Mouse (Mus musculus): ENCODE data around the gene Cd82. TPM values are rescaled to one million over a fixed set of nuclear protein-coding genes. Genes with fewer than 3 reads are reported as not detected.

The Cd82 gene
- polyA plus RNA-seq, 1 experiment from 2014 or later: 45.3 TPM

DNA sequence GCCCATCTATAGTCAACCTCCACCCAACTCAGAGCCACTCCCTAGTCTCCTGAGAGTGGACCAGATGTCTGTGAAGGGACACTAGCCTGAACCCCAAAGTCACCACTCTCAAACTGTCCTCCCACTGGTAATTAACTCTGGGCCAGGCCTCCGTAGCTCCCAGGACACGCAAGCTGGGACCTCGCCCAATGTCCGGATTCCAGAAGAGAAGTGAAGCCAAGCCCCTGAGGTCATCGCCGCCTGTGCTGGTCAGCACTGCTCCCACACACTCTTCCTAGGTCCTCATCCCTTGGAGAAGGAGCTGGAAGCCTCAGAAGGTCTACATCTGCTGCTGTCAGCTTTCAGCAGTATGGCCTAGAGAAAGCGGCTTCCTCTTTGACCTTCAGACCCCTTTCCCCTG lies 13.5 kb upstream of the Cd82 start:
- Histone ChIP-seq H3K4me3 (ENCODE audit: low read depth, low read length) (no peak overlapping the region), H3K27ac (ENCODE audit: low read length) (no peak overlapping the region), H3K4me1 (ENCODE audit: control insufficient read depth, insufficient read depth, low read length) (0 out of 2 replicates have a peak, but pooled peaks cover 5% of the 10 kb centered on the region), H3K27me3 (ENCODE audit: control insufficient read depth, insufficient read depth, low read length) (no peaks in the 10 kb centered on the region), H3K9me3 (ENCODE audit: control insufficient read depth, low read depth, low read length) (no peaks in the 10 kb centered on the region), H3K4me2 (replicated peaks; ENCODE audit: low read depth, low read length) (no peak overlapping the region), H3K36me3 (ENCODE audit: control insufficient read depth, insufficient read depth, low read length) (no peaks in the 10 kb centered on the region), H3K9ac (replicated peaks; ENCODE audit: low read depth, low read length) (no peak overlapping the region)
- WGBS: 83% methylated on average over 7 of the region's 7 CpGs
- ATAC-seq (ENCODE audit: insufficient number of reproducible peaks, insufficient read depth, low FRiP score, low read depth): no peak

DNA sequence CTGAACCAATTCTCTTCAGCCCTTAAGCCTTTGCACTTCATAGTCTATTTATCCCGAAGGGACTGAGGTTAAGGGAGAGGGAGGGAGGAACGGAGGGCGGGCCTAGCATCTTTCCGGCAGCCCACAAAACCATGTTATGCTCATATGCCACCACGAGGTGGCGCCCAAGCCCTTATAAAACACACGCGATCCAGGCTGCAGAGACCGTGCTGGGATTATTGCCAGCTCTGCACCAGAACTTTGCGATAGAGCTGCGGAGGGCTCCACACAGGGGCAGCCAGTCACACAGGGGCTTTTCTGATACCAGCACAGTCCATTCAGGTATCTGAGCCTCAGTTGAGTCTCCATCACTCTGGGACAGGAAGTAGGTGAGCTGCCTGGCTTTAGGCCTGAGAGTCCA lies 12.1 kb upstream of the Cd82 start:
- H3K9me3 ChIP-seq (ENCODE audit: control insufficient read depth, low read depth, low read length): no peaks in the 10 kb centered on the region
- 0 out of 2 replicates have a peak, but pooled peaks cover 5% of the 10 kb centered on the region for H3K4me1 ChIP-seq (ENCODE audit: control insufficient read depth, insufficient read depth, low read length)
- no peaks in the 10 kb centered on the region for H3K36me3 ChIP-seq (ENCODE audit: control insufficient read depth, insufficient read depth, low read length)
- ATAC-seq (ENCODE audit: insufficient number of reproducible peaks, insufficient read depth, low FRiP score, low read depth): peak; percentile 26; the same call in 1 of the 2 replicates
- no peak overlapping the region for H3K9ac ChIP-seq (replicated peaks; ENCODE audit: low read depth, low read length)
- H3K27ac ChIP-seq (ENCODE audit: low read length): no peak overlapping the region
- H3K27me3 ChIP-seq (ENCODE audit: control insufficient read depth, insufficient read depth, low read length): no peaks in the 10 kb centered on the region
- H3K4me2 ChIP-seq (replicated peaks; ENCODE audit: low read depth, low read length): no peak overlapping the region
- H3K4me3 ChIP-seq (ENCODE audit: low read depth, low read length): no peak overlapping the region
- WGBS: under 1% methylated on average over 11 of the region's 11 CpGs

DNA sequence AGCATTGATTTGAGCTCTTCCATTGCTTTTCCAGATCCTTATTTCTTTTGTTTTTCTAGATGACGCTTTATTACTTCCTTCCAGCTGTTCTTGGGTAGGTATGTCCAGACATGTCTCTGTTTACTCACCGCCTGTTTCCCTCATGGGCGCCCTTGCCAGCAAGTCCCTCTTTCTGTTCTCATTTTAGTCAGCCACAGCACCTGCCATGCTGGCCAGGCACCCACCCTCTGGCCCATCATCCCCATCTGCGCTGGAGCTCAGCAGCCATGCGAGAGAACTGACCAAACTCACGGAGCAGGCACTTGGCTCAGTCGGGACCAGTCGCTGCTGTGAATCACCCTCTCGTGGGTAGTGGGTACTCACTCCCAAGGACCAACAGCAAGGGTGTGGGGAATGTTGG lies 11.0 kb upstream of the Cd82 start:
- no peak overlapping the region for H3K9ac ChIP-seq (replicated peaks; ENCODE audit: low read depth, low read length)
- 0 out of 2 replicates have a peak, but pooled peaks cover 5% of the 10 kb centered on the region for H3K4me1 ChIP-seq (ENCODE audit: control insufficient read depth, insufficient read depth, low read length)
- no peak overlapping the region for H3K27ac ChIP-seq (ENCODE audit: low read length)
- H3K4me3 ChIP-seq (ENCODE audit: low read depth, low read length): no peak overlapping the region
- H3K9me3 ChIP-seq (ENCODE audit: control insufficient read depth, low read depth, low read length): no peaks in the 10 kb centered on the region
- H3K4me2 ChIP-seq (replicated peaks; ENCODE audit: low read depth, low read length): no peak overlapping the region
- ATAC-seq (ENCODE audit: insufficient number of reproducible peaks, insufficient read depth, low FRiP score, low read depth): no peak
- no peaks in the 10 kb centered on the region for H3K27me3 ChIP-seq (ENCODE audit: control insufficient read depth, insufficient read depth, low read length)
- no peaks in the 10 kb centered on the region for H3K36me3 ChIP-seq (ENCODE audit: control insufficient read depth, insufficient read depth, low read length)
- WGBS: 82% methylated on average over 9 of the region's 9 CpGs

DNA sequence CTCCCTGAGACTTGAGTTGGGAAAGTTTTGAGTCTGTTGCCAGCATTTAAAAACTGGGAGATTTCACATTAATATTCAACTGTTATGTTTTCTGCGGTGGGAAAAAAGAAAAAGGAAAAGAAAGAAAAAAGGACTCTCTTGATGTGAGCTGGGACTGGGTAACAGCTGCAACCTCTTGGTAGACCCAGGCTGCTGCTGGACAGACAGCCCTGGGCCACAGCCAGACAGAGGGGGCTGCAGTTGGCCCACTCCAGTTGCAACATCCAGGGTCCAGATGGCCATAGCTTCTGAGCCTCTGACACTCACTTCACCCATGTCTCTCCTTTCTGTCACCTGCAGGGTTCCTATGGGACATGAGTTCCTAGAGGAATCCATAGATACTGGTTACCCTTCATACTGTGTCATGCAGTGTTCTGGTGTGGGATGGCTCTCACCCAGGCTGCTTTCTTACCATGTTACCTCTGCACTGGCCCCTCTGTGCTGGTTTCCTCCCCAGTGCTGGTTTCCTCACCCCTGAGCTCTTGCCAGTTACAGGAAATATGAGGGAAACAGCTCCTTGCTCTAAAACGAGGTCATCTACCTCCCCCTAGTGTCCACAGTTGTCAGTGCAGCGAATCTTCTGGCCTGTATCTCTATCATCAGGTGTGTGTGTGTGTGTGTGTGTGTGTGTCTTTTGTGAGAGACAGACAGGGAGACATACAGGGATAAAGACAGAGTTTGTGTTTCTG lies 8.1 kb upstream of the Cd82 start:
- H3K4me1 ChIP-seq (ENCODE audit: control insufficient read depth, insufficient read depth, low read length): 0 out of 2 replicates have a peak, but pooled peaks cover 2% of the 10 kb centered on the region
- H3K36me3 ChIP-seq (ENCODE audit: control insufficient read depth, insufficient read depth, low read length): no peaks in the 10 kb centered on the region
- H3K27me3 ChIP-seq (ENCODE audit: control insufficient read depth, insufficient read depth, low read length): no peaks in the 10 kb centered on the region
- 0 out of 2 replicates have a peak, but pooled peaks have one; percentile 8 for ATAC-seq (ENCODE audit: insufficient number of reproducible peaks, insufficient read depth, low FRiP score, low read depth)
- 13% methylated on average over 3 of the region's 3 CpGs for WGBS
- H3K4me3 ChIP-seq (ENCODE audit: low read depth, low read length): no peak overlapping the region
- no peaks in the 10 kb centered on the region for H3K9me3 ChIP-seq (ENCODE audit: control insufficient read depth, low read depth, low read length)
- no peak overlapping the region; the same call in 1 of the 2 replicates for H3K9ac ChIP-seq (replicated peaks; ENCODE audit: low read depth, low read length)
- H3K27ac ChIP-seq (ENCODE audit: low read length): peak overlapping the region; percentile 39; the same call in 1 of the 2 replicates
- H3K4me2 ChIP-seq (replicated peaks; ENCODE audit: low read depth, low read length): peak overlapping the region; percentile 61; the same call in 1 of the 2 replicates

DNA sequence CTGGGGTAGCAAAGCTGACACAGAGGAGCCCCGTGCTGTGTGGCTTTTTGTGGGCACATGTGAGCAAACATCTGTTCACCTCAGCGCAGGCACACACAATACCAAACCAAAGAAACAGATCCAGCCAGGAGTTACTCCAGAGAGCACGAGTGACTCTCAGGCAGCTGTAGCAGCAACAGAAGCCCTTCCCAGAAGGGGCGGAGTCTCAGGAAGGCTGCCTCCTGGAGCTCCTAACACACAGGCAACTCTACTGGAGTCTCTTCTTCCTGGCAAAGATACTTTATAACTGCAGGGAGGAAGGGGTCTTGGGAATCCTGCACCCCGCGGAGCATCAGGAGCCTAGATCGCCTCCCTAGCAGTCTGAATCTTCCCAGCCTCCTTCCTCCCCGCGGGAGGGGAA lies 7.2 kb upstream of the Cd82 start:
- WGBS: 2% methylated on average over 9 of the region's 9 CpGs
- H3K4me2 ChIP-seq (replicated peaks; ENCODE audit: low read depth, low read length): peak overlapping the region; percentile 61
- no peaks in the 10 kb centered on the region for H3K36me3 ChIP-seq (ENCODE audit: control insufficient read depth, insufficient read depth, low read length)
- H3K27ac ChIP-seq (ENCODE audit: low read length): peak overlapping the region; percentile 27; the same call in 1 of the 2 replicates
- H3K27me3 ChIP-seq (ENCODE audit: control insufficient read depth, insufficient read depth, low read length): no peaks in the 10 kb centered on the region
- 0 out of 2 replicates have a peak, but pooled peaks cover 2% of the 10 kb centered on the region for H3K4me1 ChIP-seq (ENCODE audit: control insufficient read depth, insufficient read depth, low read length)
- H3K9ac ChIP-seq (replicated peaks; ENCODE audit: low read depth, low read length): peak overlapping the region; percentile 21; the same call in 1 of the 2 replicates
- H3K9me3 ChIP-seq (ENCODE audit: control insufficient read depth, low read depth, low read length): no peaks in the 10 kb centered on the region
- H3K4me3 ChIP-seq (ENCODE audit: low read depth, low read length): peak overlapping the region; percentile 29
- peak; percentile 73; the same call in 1 of the 2 replicates for ATAC-seq (ENCODE audit: insufficient number of reproducible peaks, insufficient read depth, low FRiP score, low read depth)

DNA sequence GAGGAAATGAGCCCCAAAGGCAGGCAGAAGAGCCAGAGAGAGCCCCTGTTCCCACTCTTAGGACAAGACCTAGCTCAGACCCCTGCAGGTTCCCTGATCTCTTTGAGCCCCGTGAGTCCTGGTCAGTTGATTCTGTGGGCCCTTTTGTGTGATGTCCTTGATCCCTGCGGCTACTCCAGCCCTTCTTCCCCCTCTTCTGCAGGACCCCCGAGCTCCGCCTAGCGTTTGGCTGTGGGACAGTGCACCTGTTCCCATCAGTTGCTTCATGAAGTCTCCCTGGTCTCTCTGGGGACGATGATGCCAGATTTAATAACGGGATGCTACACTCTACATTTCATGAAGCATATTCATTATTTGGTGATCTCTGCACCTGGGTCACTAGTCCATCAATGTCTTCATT lies 6.2 kb upstream of the Cd82 start:
- 9% methylated on average over 7 of the region's 7 CpGs for WGBS
- no peak overlapping the region for H3K4me3 ChIP-seq (ENCODE audit: low read depth, low read length)
- no peak for ATAC-seq (ENCODE audit: insufficient number of reproducible peaks, insufficient read depth, low FRiP score, low read depth)

DNA sequence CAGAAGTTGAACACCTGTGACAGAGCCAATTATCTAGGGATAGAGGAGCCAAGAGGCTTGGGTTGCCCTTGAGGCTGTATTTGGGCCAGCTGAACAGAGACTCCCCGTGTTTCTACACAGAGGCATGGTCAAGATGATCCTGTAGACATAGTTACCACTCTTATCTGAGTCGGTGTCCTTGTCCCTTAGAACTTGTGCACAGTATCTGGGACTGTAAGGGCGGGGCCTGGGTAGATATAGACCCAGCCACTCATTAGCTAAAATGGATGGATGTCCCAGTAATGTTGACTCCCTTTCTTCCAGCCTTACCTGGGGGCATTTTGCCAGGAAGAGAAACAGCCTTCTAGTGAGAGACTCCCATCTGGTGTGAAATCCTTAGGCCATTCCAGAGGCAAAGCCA lies 3.4 kb upstream of the Cd82 start:
- WGBS: 77% methylated on average over 3 of the region's 3 CpGs
- Histone ChIP-seq H3K36me3 (ENCODE audit: control insufficient read depth, insufficient read depth, low read length) (no peaks in the 10 kb centered on the region), H3K4me2 (replicated peaks; ENCODE audit: low read depth, low read length) (no peak overlapping the region), H3K9ac (replicated peaks; ENCODE audit: low read depth, low read length) (no peak overlapping the region), H3K4me1 (ENCODE audit: control insufficient read depth, insufficient read depth, low read length) (peaks cover 11% of the 10 kb centered on the region; the same call in 1 of the 2 replicates), H3K27me3 (ENCODE audit: control insufficient read depth, insufficient read depth, low read length) (no peaks in the 10 kb centered on the region), H3K27ac (ENCODE audit: low read length) (no peak overlapping the region), H3K9me3 (ENCODE audit: control insufficient read depth, low read depth, low read length) (no peaks in the 10 kb centered on the region), H3K4me3 (ENCODE audit: low read depth, low read length) (no peak overlapping the region)
- no peak for ATAC-seq (ENCODE audit: insufficient number of reproducible peaks, insufficient read depth, low FRiP score, low read depth)

More for the DNA sequence above, 6.2 kb upstream of the Cd82 start:
- Histone ChIP-seq H3K9ac (replicated peaks; ENCODE audit: low read depth, low read length) (no peak overlapping the region), H3K27me3 (ENCODE audit: control insufficient read depth, insufficient read depth, low read length) (no peaks in the 10 kb centered on the region), H3K9me3 (ENCODE audit: control insufficient read depth, low read depth, low read length) (no peaks in the 10 kb centered on the region), H3K27ac (ENCODE audit: low read length) (no peak overlapping the region), H3K36me3 (ENCODE audit: control insufficient read depth, insufficient read depth, low read length) (no peaks in the 10 kb centered on the region), H3K4me2 (replicated peaks; ENCODE audit: low read depth, low read length) (no peak overlapping the region), H3K4me1 (ENCODE audit: control insufficient read depth, insufficient read depth, low read length) (0 out of 2 replicates have a peak, but pooled peaks cover 2% of the 10 kb centered on the region)

DNA sequence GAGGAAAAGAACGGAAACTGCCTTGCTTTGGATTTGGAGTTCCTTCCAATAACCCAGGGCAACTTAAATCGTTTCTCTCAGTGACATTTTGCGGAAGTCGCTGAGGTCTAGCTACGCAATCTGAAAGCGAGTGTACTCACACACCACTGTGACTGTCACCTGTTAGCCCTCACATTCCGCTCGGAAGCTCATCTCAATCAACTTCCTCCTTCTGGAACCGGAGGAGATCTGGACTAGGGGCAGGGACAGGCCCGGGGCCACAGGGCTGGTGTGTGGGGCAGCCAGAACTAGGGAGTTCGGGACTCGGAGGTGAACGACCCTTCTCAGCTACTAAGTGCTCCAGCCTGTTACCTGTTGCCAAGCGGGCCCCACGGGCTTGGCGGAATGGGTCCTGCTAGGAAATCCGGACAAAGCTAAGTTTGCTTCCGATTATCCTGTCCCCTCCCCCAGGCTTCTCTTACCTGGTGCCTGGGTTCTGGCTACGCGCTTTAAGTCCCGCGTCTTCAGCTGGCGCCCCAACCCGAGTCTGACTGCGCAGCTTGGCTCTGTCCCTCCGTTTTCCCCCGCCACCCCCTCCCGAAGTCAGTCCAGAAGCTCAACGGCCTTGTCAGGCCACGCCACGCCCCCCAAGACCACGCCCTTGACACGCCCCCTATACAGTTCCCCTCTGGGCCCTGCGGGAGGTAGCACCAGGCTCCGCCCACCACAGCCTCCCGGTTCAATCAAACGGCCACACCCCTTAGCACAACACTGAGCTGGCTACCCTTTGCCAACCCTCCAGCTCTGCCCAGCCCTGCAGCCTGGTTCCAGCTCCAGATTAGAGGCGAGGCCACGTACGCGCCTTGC lies 848 bp downstream of the Cd82 start:
- Histone ChIP-seq H3K27ac (ENCODE audit: low read length) (peak overlapping the region; percentile 93), H3K4me1 (ENCODE audit: control insufficient read depth, insufficient read depth, low read length) (peaks cover 25% of the 10 kb centered on the region), H3K9ac (replicated peaks; ENCODE audit: low read depth, low read length) (peak overlapping the region; percentile 56; the same call in 1 of the 2 replicates), H3K27me3 (ENCODE audit: control insufficient read depth, insufficient read depth, low read length) (no peaks in the 10 kb centered on the region), H3K4me3 (ENCODE audit: low read depth, low read length) (peak overlapping the region; percentile 53), H3K9me3 (ENCODE audit: control insufficient read depth, low read depth, low read length) (no peaks in the 10 kb centered on the region), H3K4me2 (replicated peaks; ENCODE audit: low read depth, low read length) (peak overlapping the region; percentile 93), H3K36me3 (ENCODE audit: control insufficient read depth, insufficient read depth, low read length) (no peaks in the 10 kb centered on the region)
- 1% methylated on average over 41 of the region's 41 CpGs for WGBS
- ATAC-seq (ENCODE audit: insufficient number of reproducible peaks, insufficient read depth, low FRiP score, low read depth): peak; percentile 95
